In the genomic region with DNA sequence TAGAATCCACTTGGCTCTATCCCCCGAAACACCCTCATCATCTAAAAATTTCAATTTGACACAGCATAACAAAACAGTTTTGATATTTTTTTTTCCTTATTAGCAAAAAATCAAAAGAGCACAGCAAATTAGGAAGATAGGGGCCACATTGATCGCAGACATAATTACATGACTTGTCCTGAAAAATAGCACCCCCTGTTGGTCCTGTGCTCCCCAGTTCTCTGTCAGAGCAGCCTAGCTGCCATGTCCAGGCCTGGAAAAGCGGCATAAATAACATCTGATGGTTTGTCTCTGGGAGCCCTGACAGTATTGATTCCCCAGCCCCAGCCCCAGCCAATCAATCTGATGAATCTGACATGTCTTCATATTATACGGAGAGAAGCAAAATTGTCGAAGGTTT, we compare ENCODE assay signal across 13 mouse cellular contexts. TPM values are rescaled to one million over a fixed set of nuclear protein-coding genes. Genes with fewer than 3 reads are reported as not detected.
A peak's percentile ranks its signal among the peaks of the same experiment; 100 is the strongest.
DNase-seq lines count a peak whose midpoint lies in the region; ATAC-seq and TF ChIP-seq lines count a peak whose summit lies in the region.
"Had no signal": no experiment of that assay in that cellular context is flagged by ENCODE, and none has a peak within 500 bp of the region (broad histone marks: within the 10 kb centered on the region; RNA-seq: fewer than 3 reads in every experiment).

No protein-coding gene starts in this region.

- in situ Hi-C loops in Patski (cut with MboI; ENCODE audit: low pct_unique_long_range_greater_than_20kb), result no loop called here

- H3K27ac ChIP-seq in heart, embryonic 12.5 days (ENCODE audit: poor library complexity, severe bottlenecking), result no peak overlapping the region
- H3K27ac ChIP-seq in lung, postnatal 0 days (ENCODE audit: low read length), result no peak overlapping the region
- H3K27ac ChIP-seq in small intestine, adult 2 months (ENCODE audit: insufficient read depth, low read depth, low read length), result no peak overlapping the region
- H3K27ac ChIP-seq: forebrain, embryonic 10.5 days; hindbrain, embryonic 10.5 days; lung, embryonic 15.5 days had no signal

- H3K9ac ChIP-seq in heart, embryonic 12.5 days, result no peak overlapping the region
- no peak overlapping the region for H3K9ac ChIP-seq in lung, postnatal 0 days (replicated peaks; ENCODE audit: low read depth)
- H3K9ac ChIP-seq: lung, embryonic 15.5 days had no signal

- H3K4me1 ChIP-seq in heart, embryonic 12.5 days (replicated peaks), result peaks cover 41% of the 10 kb centered on the region
- no peaks in the 10 kb centered on the region for H3K4me1 ChIP-seq in lung, postnatal 0 days (ENCODE audit: insufficient read depth, low read depth, low read length)
- H3K4me1 ChIP-seq in small intestine, adult 2 months (ENCODE audit: control insufficient read depth, insufficient read depth, insufficient read length, low read length), result no peaks in the 10 kb centered on the region
- H3K4me1 ChIP-seq: forebrain, embryonic 10.5 days had no signal

- H3K36me3 ChIP-seq in heart, embryonic 12.5 days, result peaks cover 13% of the 10 kb centered on the region
- no peaks in the 10 kb centered on the region for H3K36me3 ChIP-seq in lung, postnatal 0 days (ENCODE audit: insufficient read depth, low read length)
- peaks cover 7% of the 10 kb centered on the region; the same call in 1 of the 2 replicates for H3K36me3 ChIP-seq in small intestine, adult 2 months (ENCODE audit: control insufficient read depth, insufficient read depth, low read length)

- no peaks in the 10 kb centered on the region for H3K9me3 ChIP-seq in heart, embryonic 12.5 days (replicated peaks)
- no peaks in the 10 kb centered on the region for H3K9me3 ChIP-seq in lung, postnatal 0 days (ENCODE audit: low read length)
- H3K9me3 ChIP-seq: forebrain, embryonic 10.5 days; hindbrain, embryonic 10.5 days; lung, embryonic 15.5 days had no signal

- DNase-seq in heart, postnatal 4 days, result peak; percentile 21
- no peak for DNase-seq in lung, postnatal 0 days (ENCODE audit: low spot score)
- DNase-seq in lung, postnatal 25 days (ENCODE audit: low spot score), result no peak
- no peak for DNase-seq in Patski (ENCODE audit: low read depth, low spot score)
- no peak for DNase-seq in heart, postnatal 25 days (ENCODE audit: low spot score)
- DNase-seq: adrenal gland, adult 2 months had no signal

- TF ChIP-seq CTCF in lung, postnatal 0 days (IDR thresholded peaks at IDR 0.05), result peak; percentile 44
- peak; percentile 24 for TF ChIP-seq CTCF in Patski (IDR thresholded peaks at IDR 0.05)
- TF ChIP-seq CTCF in small intestine, adult 2 months (IDR thresholded peaks at IDR 0.05; ENCODE audit: extremely low read depth, insufficient read length, insufficient replicate concordance, low read depth, low read length), result peak; percentile 46; the same call in 1 of the 2 replicates

- H3K4me3 ChIP-seq in heart, embryonic 12.5 days, result no peak overlapping the region
- no peak overlapping the region for H3K4me3 ChIP-seq in lung, postnatal 0 days (ENCODE audit: low read depth, low read length)
- H3K4me3 ChIP-seq in small intestine, adult 2 months (ENCODE audit: low read depth, low read length), result no peak overlapping the region
- H3K4me3 ChIP-seq: forebrain, embryonic 10.5 days; hindbrain, embryonic 10.5 days; lung, embryonic 15.5 days; myocyte had no signal

- TF ChIP-seq EP300 in lung, postnatal 0 days (IDR thresholded peaks at IDR 0.05), result no peak

- WGBS in heart, embryonic 12.5 days, result 93% methylated on average over 5 of the region's 5 CpGs
- WGBS in lung, postnatal 0 days, result 92% methylated on average over 5 of the region's 5 CpGs
- WGBS in small intestine, adult 2 months, result 84% methylated on average over 5 of the region's 5 CpGs

- POLR2A ChIA-PET in Patski (lab: Charles Lee), result no interaction called here

- CTCF ChIA-PET in Patski (lab: Charles Lee), result no interaction called here

- intact Hi-C loops in heart, postnatal 25 days (cut with DNase I), result no loop called here

- no peaks in the 10 kb centered on the region for H3K27me3 ChIP-seq in heart, embryonic 12.5 days (replicated peaks)
- no peaks in the 10 kb centered on the region for H3K27me3 ChIP-seq in lung, postnatal 0 days (replicated peaks; ENCODE audit: insufficient read depth, low read length)
- H3K27me3 ChIP-seq in Patski, result no peaks in the 10 kb centered on the region
- H3K27me3 ChIP-seq in small intestine, adult 2 months (ENCODE audit: control insufficient read depth, insufficient read depth, low read length), result no peaks in the 10 kb centered on the region
- H3K27me3 ChIP-seq: lung, embryonic 15.5 days had no signal

- no peak for ATAC-seq in heart, embryonic 12.5 days (ENCODE audit: insufficient number of reproducible peaks, low FRiP score)
- ATAC-seq in lung, postnatal 0 days, result no peak
- ATAC-seq in Patski, result no peak
- no peak for ATAC-seq in monocyte, adult 5-6 weeks (replicated peaks; ENCODE audit: insufficient number of reproducible peaks, low FRiP score, low TSS enrichment, poor library complexity, severe bottlenecking)

- no peak overlapping the region for H3K4me2 ChIP-seq in heart, embryonic 12.5 days
- no peak overlapping the region for H3K4me2 ChIP-seq in lung, postnatal 0 days (replicated peaks; ENCODE audit: low read depth, low read length)
- H3K4me2 ChIP-seq: lung, embryonic 15.5 days had no signal

- TF ChIP-seq POLR2A in small intestine, adult 2 months (IDR thresholded peaks at IDR 0.05; ENCODE audit: low read depth, low read length), result no peak

RNA-seq across cellular contexts. Expression of a gene that starts 11.8 kb away (rescaled TPM):
- total RNA-seq in heart, postnatal 4 days (2021), result 10 to 100 TPM; 15.9 to 18.4 TPM
- polyA plus RNA-seq in heart, embryonic 12.5 days (2016; fragmentation: Nextera tagmentation; extraction: Ambion mirVana), result 13.5 and 14.5 TPM in 2 replicates
- polyA plus RNA-seq in lung, postnatal 0 days (2015; fragmentation: Nextera tagmentation; extraction: Ambion mirVana), result 2.6 and 3.0 TPM in 2 replicates
- polyA plus RNA-seq in Patski (2021), result 17.3 TPM
- polyA plus RNA-seq in small intestine, adult 2 months (2012; rRNA removed), result 1.3 and 3.4 TPM in 2 replicates
- total RNA-seq in monocyte, adult 5-6 weeks (2017), result 2.8 to 3.4 TPM (median 3.0 TPM) in 3 replicates
- total RNA-seq in heart, postnatal 25 days (2021), result 1 to 10 TPM; 5.3 to 5.6 TPM
